Mouse (Mus musculus) heart, postnatal 0 days (tissue): ENCODE measurements at regions not wholly inside any gene's neighbourhood (a gene's known extent, or its start where the extent isn't known, plus 50 kb on each side); places are given as distances from the start of the nearest gene placed in this dataset.

Experiments used
- CTCF ChIP-seq: IDR thresholded peaks from 2 replicates; pipeline ENCODE4 v1.5.1; 2016; ENCODE audit warnings: antibody characterized with exemption, control low read depth, low read depth
- EP300 ChIP-seq: IDR thresholded peaks from 2 replicates; pipeline ENCODE4 v1.6.1; 2016; ENCODE audit warnings: antibody characterized with exemption, low read depth

DNA sequence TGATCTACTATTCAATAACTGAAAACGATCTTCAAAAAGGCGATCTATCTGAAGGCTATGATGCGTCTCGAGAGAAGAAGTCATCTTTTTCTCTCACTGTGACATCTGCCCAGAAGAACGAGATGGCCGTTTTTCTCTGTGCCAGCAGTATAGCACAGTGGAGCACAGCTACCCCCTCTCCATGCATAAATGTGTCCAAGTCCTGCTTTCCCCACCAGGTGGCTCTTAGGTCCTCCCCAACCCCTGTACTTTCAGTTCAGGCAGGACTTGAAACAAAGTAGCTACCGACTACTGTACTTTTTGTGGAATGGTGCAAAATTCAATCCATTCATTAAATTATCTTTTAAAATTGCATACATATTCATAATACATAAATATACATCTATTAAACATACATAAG lies 123.2 kb upstream of the Try4 start:
- TF ChIP-seq CTCF (no peak), EP300 (no peak)
